Mouse (Mus musculus): ENCODE data around the gene Gal3st4. TPM values are rescaled to one million over a fixed set of nuclear protein-coding genes. Genes with fewer than 3 reads are reported as not detected.

The Gal3st4 gene
- polyA plus RNA-seq, 1 experiment from 2014 or later, result 0.86 TPM

DNA sequence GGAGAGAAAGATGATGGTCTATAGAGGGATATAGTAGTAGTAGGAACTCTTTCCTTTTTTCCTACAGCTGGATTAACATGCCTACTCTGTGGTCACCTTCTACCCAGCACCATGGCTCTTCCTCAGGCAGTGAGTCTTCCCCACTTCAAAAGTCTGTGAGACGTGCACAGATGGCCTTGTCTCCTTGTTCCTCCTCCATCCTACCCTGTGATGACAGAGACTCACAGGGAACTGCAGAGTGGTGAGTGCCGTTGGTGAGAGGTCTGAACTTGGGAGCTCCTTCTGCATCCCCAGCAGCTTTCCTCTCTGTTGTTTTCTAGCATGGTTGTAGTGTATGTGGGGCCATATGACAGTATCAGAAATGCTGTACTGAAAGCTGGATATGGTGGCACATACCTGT lies 9.2 kb upstream of the Gal3st4 start:
- WGBS, result 85% methylated on average over 2 of the region's 2 CpGs
- Histone ChIP-seq H3K27me3 (ENCODE audit: insufficient read depth, low read length) (no peaks in the 10 kb centered on the region), H3K4me1 (replicated peaks; ENCODE audit: insufficient read depth, low read length) (peaks cover 7% of the 10 kb centered on the region; the same call in 1 of the 2 replicates), H3K36me3 (ENCODE audit: insufficient read depth, low read length) (0 out of 2 replicates have a peak, but pooled peaks cover 6% of the 10 kb centered on the region), H3K9ac (ENCODE audit: low read depth, low read length) (no peak overlapping the region), H3K4me2 (ENCODE audit: low read length) (no peak overlapping the region), H3K4me3 (replicated peaks; ENCODE audit: low read depth, low read length) (no peak overlapping the region), H3K9me3 (replicated peaks; ENCODE audit: low read length) (no peaks in the 10 kb centered on the region), H3K27ac (no peak overlapping the region)
- no peak for DNase-seq (ENCODE audit: low spot score)
- ATAC-seq (replicated peaks; ENCODE audit: low FRiP score, low read depth), result no peak
- no peak for TF ChIP-seq CTCF (IDR thresholded peaks at IDR 0.05; ENCODE audit: low read depth)

DNA sequence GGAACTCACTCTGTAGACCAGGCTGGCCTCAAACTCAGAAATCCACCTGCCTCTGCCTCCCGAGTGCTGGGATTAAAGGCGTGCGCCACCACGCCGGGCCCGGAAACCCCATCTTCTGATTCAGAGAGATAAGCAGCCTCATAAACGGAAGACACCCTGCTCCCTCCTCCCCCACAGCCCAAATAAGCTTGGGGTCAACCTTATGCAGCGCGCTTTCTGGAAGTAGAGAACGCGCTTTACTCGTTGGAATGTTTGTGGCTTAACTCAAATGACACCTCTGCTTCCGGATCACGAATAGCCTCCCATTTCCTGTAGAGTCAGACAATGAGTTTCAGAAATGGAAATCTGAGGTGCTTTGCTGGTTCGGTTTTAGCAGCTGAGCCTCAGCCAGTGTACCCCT lies 8.2 kb upstream of the Gal3st4 start:
- WGBS, result 91% methylated on average over 15 of the region's 15 CpGs
- ATAC-seq (replicated peaks; ENCODE audit: low FRiP score, low read depth), result no peak
- Histone ChIP-seq H3K27me3 (ENCODE audit: insufficient read depth, low read length) (no peaks in the 10 kb centered on the region), H3K9ac (ENCODE audit: low read depth, low read length) (no peak overlapping the region), H3K9me3 (replicated peaks; ENCODE audit: low read length) (no peaks in the 10 kb centered on the region), H3K4me2 (ENCODE audit: low read length) (no peak overlapping the region), H3K27ac (no peak overlapping the region), H3K4me1 (replicated peaks; ENCODE audit: insufficient read depth, low read length) (peaks cover 7% of the 10 kb centered on the region; the same call in 1 of the 2 replicates), H3K36me3 (ENCODE audit: insufficient read depth, low read length) (0 out of 2 replicates have a peak, but pooled peaks cover 6% of the 10 kb centered on the region), H3K4me3 (replicated peaks; ENCODE audit: low read depth, low read length) (no peak overlapping the region)
- no peak for TF ChIP-seq CTCF (IDR thresholded peaks at IDR 0.05; ENCODE audit: low read depth)
- no peak for DNase-seq (ENCODE audit: low spot score)

DNA sequence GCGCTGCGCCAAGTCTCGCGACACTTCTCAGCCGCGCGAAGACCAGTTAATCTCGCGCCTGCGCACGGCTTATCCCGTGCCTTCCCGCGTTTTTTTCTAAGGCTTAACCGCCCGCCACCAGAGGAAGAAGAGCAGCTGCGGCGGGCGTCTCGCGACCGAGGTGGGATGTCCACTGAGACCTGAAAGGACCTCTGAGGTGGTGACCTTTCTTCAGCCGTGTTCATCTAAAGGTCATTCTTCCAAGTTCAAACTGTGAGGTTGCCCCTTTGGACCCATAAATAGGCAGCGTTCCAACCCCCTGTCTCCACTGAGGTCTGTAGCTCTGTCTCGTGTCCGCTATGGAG lies 7.8 kb upstream of the Gal3st4 start:
- TF ChIP-seq CTCF (IDR thresholded peaks at IDR 0.05; ENCODE audit: low read depth), result no peak
- ATAC-seq (replicated peaks; ENCODE audit: low FRiP score, low read depth) (no peak), DNase-seq (ENCODE audit: low spot score) (no peak)
- Histone ChIP-seq H3K36me3 (ENCODE audit: insufficient read depth, low read length) (0 out of 2 replicates have a peak, but pooled peaks cover 6% of the 10 kb centered on the region), H3K4me1 (replicated peaks; ENCODE audit: insufficient read depth, low read length) (peaks cover 7% of the 10 kb centered on the region; the same call in 1 of the 2 replicates), H3K4me3 (replicated peaks; ENCODE audit: low read depth, low read length) (peak overlapping the region; percentile 55; the same call in 1 of the 2 replicates), H3K9ac (ENCODE audit: low read depth, low read length) (0 out of 2 replicates have a peak overlapping the region, but pooled peaks have one; percentile 4), H3K27me3 (ENCODE audit: insufficient read depth, low read length) (no peaks in the 10 kb centered on the region), H3K4me2 (ENCODE audit: low read length) (peak overlapping the region; percentile 87), H3K27ac (no peak overlapping the region), H3K9me3 (replicated peaks; ENCODE audit: low read length) (no peaks in the 10 kb centered on the region)
- 27% methylated on average over 26 of the region's 26 CpGs for WGBS

GRCm38 (mm10) chr5:138279585-138280424 lies 7.2 kb upstream of the Gal3st4 start, which contains the start of the genes Gm43720, Gpc2 and Stag3:
Gene Gm43720 (minus strand): TSS chr5:138279958.
Gene Gpc2 (minus strand): TSS chr5:138280005.
Gene Stag3 (plus strand): TSS chr5:138280240.
- no peak within 1 kb of the TSS for H3K27ac ChIP-seq
- H3K27me3 ChIP-seq (ENCODE audit: insufficient read depth, low read length), result no peaks in the 10 kb centered on the region
- 0 out of 2 replicates have a peak, but pooled peaks cover 6% of the 10 kb centered on the region for H3K36me3 ChIP-seq (ENCODE audit: insufficient read depth, low read length)
- under 1% methylated on average over 56 of the region's 56 CpGs for WGBS
- peak within 1 kb of the TSS; percentile 87 for H3K4me2 ChIP-seq (ENCODE audit: low read length)
- ATAC-seq (replicated peaks; ENCODE audit: low FRiP score, low read depth) (peak; percentile 97), DNase-seq (ENCODE audit: low spot score) (peak; percentile 98)
- H3K4me3 ChIP-seq (replicated peaks; ENCODE audit: low read depth, low read length), result peak within 1 kb of the TSS; percentile 55
- H3K4me1 ChIP-seq (replicated peaks; ENCODE audit: insufficient read depth, low read length), result peaks cover 11% of the 10 kb centered on the region; the same call in 1 of the 2 replicates
- no peak for TF ChIP-seq CTCF (IDR thresholded peaks at IDR 0.05; ENCODE audit: low read depth)
- H3K9me3 ChIP-seq (replicated peaks; ENCODE audit: low read length), result no peaks in the 10 kb centered on the region
- H3K9ac ChIP-seq (ENCODE audit: low read depth, low read length), result peak within 1 kb of the TSS; percentile 62

DNA sequence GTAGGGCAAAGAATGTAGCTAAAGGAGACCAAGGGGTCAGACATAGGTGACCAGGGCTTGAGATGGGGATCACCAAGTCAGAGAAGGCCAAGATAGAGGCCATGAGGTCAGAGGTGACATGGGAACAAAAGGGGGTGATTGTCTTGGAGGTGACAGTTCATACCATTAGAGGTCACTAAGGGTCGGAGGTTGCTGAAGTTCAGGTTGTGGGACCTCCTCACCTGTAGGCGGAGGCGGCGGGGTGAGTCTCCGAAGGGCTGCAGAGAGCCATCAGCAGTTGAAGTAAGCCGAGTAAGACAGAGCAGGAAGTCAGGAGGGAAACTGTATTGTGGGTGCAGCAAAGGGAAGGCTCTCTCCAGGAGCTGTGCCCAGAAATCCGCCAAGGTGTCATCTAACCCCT lies 5.4 kb upstream of the Gal3st4 start:
- no peak overlapping the region for H3K4me3 ChIP-seq (replicated peaks; ENCODE audit: low read depth, low read length)
- DNase-seq (ENCODE audit: low spot score), result no peak

DNA sequence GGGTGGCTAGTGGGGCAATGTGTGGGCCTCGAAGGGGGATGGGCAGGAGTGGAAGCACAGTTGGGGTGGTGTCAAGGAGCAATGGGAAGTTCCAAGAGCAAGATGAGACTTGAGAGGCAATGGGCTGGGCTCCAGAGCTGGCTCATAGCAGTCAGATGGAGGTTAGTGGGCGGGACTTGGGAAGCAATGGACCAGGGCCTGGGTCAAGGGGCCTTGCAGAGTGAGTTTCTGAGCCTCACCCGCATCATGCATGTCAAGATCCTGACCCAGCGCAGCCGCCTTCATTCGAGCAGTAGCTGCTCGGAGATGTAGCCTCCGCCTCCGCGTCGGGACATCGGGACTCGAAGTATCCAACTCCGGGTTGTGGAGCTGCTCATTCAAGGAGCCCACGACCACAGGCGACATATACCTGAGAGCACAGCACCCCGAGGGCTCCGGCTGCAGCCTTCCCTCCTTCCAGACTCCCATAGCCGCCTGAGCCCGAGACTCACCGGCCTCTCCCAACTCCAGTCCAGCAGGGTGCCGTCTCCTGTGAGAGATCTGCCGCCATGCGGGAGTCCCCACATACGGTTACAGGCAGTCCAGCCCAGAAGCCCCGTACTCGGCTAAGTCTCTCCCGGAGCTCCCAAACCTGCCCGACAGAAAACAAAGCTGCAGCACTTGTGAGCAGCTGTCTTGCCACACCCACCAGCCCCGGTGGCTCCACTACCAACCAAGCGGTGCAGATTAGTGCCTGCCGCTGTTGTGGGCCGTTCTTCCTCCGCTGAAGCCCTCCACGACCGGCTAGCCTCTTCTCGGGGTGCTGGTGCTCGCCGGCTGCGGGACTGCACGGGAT lies 2.8 kb upstream of the Gal3st4 start:
- no peak for TF ChIP-seq CTCF (IDR thresholded peaks at IDR 0.05; ENCODE audit: low read depth)
- Histone ChIP-seq H3K4me1 (replicated peaks; ENCODE audit: insufficient read depth, low read length) (peaks cover 12% of the 10 kb centered on the region; the same call in 1 of the 2 replicates), H3K9me3 (replicated peaks; ENCODE audit: low read length) (no peaks in the 10 kb centered on the region), H3K27ac (no peak overlapping the region), H3K36me3 (ENCODE audit: insufficient read depth, low read length) (0 out of 2 replicates have a peak, but pooled peaks cover 6% of the 10 kb centered on the region), H3K27me3 (ENCODE audit: insufficient read depth, low read length) (no peaks in the 10 kb centered on the region), H3K4me2 (ENCODE audit: low read length) (peak overlapping the region; percentile 55), H3K9ac (ENCODE audit: low read depth, low read length) (peak overlapping the region; percentile 56), H3K4me3 (replicated peaks; ENCODE audit: low read depth, low read length) (peak overlapping the region; percentile 13; the same call in 1 of the 2 replicates)
- peak; percentile 41 for ATAC-seq (replicated peaks; ENCODE audit: low FRiP score, low read depth)
- 18% methylated on average over 41 of the region's 41 CpGs for WGBS
- DNase-seq (ENCODE audit: low spot score), result peak; percentile 75

More for the DNA sequence above, 5.4 kb upstream of the Gal3st4 start:
- H3K36me3 ChIP-seq (ENCODE audit: insufficient read depth, low read length), result 0 out of 2 replicates have a peak, but pooled peaks cover 6% of the 10 kb centered on the region
- H3K4me1 ChIP-seq (replicated peaks; ENCODE audit: insufficient read depth, low read length), result peaks cover 12% of the 10 kb centered on the region; the same call in 1 of the 2 replicates
- no peaks in the 10 kb centered on the region for H3K27me3 ChIP-seq (ENCODE audit: insufficient read depth, low read length)
- TF ChIP-seq CTCF (IDR thresholded peaks at IDR 0.05; ENCODE audit: low read depth), result no peak
- ATAC-seq (replicated peaks; ENCODE audit: low FRiP score, low read depth), result no peak
- 85% methylated on average over 7 of the region's 7 CpGs for WGBS
- H3K27ac ChIP-seq, result no peak overlapping the region
- H3K4me2 ChIP-seq (ENCODE audit: low read length), result no peak overlapping the region
- H3K9me3 ChIP-seq (replicated peaks; ENCODE audit: low read length), result no peaks in the 10 kb centered on the region
- H3K9ac ChIP-seq (ENCODE audit: low read depth, low read length), result no peak overlapping the region
